Mouse (Mus musculus) Muller cell, postnatal 12 days (primary cell): Measurements from ENCODE around the gene Rbms3.
A peak's percentile ranks its signal among the peaks of the same experiment; 100 is the strongest.

Experiments
- DNase-seq: peaks from one replicate; pipeline ENCODE4 v3.0.0-alpha.2; 2015; ENCODE audit errors: inconsistent ontology term

Rbms3 gene

GRCm38 (mm10) chr9:116639597-116640301 lies 990.0 kb downstream of the Rbms3 start:
- DNase-seq = peak; percentile 33

DNA sequence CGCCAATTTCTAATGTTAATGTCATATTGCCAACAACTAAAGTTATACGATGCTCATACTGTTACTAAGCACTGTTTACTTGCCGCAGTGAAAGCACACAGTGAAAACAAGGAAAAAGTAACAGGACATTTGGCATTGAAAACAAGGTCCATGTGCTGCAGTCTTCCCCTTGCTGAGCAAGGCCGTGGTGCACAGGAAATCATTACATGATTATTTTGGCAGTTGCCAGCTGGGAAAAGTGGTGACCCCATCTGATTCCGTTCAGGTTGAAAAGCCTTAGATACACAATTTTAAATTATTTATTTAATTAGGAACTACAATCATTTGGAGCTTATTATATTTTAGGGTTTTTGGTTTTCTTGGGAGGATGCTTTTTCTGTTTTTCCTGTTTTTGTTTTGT lies 995.9 kb downstream of the Rbms3 start:
- no peak for DNase-seq

GRCm38 (mm10) chr9:116633075-116633474 lies 996.6 kb downstream of the Rbms3 start:
- no peak for DNase-seq

DNA sequence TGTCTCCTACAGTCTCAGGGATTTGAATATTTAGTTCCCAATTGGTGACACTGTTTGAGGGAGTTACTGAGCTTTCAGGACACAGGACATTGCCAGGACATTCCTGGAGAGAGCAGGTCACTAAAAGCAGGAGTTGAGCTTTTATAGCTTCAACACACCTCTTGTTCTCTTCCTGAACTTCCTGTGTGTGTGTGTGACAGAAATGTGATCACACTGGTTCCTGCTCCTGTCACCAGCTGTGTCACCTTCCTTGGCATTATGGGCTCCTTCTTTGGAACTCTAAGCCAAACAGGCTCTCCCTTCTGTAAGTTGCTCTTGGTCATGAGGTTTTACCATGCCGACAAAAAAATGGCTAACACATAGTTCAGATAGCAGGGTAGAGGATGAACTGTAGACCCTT lies 997.9 kb downstream of the Rbms3 start:
- DNase-seq = no peak

DNA sequence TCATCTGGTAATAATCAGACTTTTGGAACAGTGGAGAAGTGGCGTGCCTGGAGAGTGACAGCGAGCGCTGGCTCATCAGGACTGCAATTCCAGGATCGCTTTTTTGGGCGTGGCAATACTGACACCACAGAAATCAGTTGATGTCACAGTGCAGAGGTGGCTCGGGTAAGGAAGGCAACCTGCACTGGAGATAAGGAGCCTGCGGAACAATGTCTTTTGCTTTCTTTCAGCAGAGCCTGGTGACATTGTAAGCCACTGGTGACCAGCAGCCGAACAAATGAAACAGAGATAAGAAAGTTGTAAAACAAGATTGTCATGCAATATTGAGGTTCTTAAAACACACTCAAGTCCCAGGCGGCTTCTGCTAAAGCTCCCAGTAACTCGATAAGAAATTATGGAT lies 998.9 kb downstream of the Rbms3 start:
- no peak for DNase-seq

- DNase-seq = no peak
Observed at GRCm38 (mm10) chr9:116620434-116620833, 1009.3 kb downstream of the Rbms3 start.

DNA sequence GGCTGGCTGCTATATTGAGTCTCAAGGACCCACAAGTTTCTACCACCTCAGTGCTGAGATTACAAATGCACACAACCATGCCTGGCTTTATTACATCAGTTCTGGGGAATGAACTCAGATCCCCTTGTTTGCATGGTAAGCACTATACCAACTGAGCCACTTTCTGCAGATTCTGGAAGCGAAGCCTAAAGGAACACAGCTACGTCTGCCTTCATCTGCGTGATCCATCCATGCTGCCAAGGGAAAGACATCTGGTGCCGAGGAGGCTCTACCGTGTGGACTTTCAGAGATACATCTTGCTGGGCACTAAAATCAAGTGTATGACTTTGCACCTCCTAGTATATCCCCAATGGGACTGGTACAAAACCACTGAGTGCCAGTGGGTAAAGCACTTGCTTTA lies 1010.8 kb downstream of the Rbms3 start:
- DNase-seq = no peak

- no peak for DNase-seq
Observed at GRCm38 (mm10) chr9:116613276-116613675, 1016.4 kb downstream of the Rbms3 start.

GRCm38 (mm10) chr9:116596046-116596445 lies 1033.7 kb downstream of the Rbms3 start:
- DNase-seq = no peak

DNA sequence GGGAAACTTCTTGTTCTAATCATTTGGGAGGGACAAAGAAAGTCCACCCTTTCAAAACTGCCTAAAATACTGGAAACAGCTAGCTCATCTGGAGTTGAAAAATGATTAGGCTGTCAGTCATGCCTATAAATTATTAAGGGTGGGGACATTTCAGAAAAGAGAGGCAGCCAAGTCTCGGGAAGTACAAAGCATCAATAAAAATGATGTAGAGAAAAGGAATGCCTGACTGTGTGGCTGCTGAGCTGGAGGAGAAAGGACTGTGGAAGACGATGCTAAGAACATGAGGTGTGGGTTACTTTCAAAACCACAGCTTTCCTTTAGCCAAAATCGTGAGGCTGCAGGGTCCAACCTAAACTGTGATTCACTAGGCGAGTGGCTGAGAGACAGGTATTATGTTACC lies 1037.2 kb downstream of the Rbms3 start:
- peak; percentile 35 for DNase-seq

DNA sequence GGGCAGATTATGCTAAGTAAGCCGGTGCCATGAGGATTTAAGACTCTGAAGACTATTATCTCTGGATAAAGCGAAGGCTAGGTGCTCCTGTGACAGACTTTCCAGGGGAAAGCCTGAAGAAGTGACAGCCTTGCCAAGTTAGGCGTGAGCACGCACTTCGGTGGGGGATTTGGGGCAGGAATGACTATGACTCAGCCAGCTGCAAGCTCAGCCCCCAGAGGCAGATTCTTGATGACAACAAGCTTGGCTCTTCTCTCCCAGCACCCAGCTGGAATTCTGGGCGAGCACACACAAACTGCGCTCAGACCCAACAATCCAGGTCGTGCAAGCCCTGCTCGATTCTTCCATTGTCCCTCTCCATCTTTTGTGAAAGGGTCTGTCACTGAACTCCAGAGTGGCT lies 1038.6 kb downstream of the Rbms3 start:
- DNase-seq = peak; percentile 45

- DNase-seq = no peak
Observed at GRCm38 (mm10) chr9:116569680-116570079, 1060.0 kb downstream of the Rbms3 start.

DNA sequence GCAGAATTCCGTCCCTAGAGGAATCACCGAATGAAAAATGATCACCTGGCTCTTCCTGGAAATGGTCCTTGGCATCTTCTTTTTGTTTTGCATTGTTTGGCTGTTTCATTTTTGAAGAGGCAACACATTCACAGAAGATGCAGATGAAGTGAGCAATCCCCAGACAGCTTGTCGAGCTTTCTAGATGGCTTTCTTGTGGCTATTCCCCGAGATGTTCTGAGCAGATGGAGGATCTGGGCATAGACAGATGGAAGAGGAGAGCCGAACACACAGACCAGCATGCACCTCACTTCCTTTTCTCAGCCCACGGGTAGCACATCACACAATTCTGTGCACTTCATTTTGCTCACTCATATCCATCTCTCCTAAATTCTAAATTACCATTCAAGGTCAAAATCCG lies 1063.0 kb downstream of the Rbms3 start:
- no peak for DNase-seq

- DNase-seq = no peak
Observed at GRCm38 (mm10) chr9:116557781-116558180, 1071.9 kb downstream of the Rbms3 start.

DNA sequence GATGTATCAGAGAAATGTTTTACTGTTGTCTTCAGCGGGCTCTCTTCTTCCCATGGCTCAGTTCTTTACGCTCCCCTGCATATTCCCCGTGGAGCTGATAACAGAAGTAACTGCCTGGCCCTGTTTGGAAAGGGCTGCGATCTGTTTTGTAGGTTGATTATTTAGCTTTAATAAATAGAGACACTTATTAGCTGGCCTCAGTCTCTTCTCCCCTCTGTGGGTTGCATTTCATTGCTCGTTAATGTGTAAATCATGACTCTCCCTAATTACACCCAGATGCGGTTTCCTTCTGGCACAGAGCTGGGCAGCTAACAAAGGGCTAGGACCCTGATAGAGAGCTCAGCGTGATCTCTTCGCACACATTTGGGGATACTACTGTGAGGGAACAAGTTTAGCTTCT lies 1073.1 kb downstream of the Rbms3 start:
- DNase-seq = peak; percentile 61

- DNase-seq = no peak
Observed at GRCm38 (mm10) chr9:116553181-116553580, 1076.5 kb downstream of the Rbms3 start.

GRCm38 (mm10) chr9:116546156-116546555 lies 1083.6 kb downstream of the Rbms3 start:
- no peak for DNase-seq

- no peak for DNase-seq
Observed at GRCm38 (mm10) chr9:116542793-116543192, 1086.9 kb downstream of the Rbms3 start.

DNA sequence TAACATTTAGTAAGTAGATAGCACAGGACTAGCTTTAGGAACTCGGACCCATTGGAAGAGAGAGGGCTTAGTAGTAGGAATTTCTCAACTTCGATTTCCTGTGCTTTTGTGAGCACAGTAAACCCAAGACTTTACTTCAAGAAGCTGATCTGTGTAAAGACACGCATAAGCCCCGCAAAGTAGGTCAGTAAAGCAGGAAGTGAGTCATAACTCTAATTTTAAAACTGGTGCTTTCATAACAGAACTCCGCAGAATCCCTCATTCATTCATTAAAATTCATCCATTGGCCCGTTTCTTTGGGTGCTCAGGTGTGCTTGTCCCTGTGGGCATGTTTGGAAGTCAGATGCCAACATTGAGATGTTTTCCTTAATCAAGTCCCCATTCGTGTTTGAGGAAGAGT lies 1087.7 kb downstream of the Rbms3 start:
- DNase-seq = no peak

DNA sequence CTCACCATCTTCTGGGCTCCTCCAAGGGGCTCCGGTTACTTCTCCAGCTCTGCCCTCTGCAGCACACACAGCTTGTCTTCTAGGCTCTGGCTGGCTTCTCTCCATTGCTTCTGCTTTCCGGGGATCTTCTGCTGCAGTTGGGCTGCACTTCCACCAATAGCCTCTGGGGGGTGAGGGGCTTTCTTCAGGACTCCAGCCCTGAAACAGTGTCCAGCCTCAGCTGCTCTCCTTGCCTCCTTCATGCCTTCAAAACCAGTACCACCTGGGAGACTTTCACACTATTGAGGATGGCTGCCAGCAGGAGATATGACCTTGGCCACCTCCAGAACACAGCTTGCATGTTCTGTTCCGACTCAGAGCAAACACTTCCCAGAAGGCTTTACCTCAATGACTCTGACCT lies 1094.0 kb downstream of the Rbms3 start:
- DNase-seq = no peak

DNA sequence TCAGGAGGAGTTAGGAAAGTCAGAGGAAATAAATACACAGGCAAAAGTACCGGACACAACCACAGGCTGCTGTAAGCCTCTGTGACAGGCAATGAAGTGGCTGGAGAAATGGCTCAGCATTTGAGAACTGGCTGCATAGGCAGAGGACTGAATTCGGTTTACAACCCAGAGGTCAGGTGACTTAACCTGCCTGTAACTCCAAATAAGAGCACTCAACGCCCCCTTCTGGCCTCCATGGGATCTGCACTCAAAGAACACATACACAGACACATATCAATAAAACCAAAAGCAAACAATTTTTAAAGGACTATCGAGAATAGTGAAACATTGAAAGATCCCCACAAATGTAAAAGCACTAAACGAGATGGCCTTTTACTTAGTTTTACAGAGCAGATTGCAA lies 1096.3 kb downstream of the Rbms3 start:
- no peak for DNase-seq

- DNase-seq = no peak
Observed at GRCm38 (mm10) chr9:116531121-116531520, 1098.6 kb downstream of the Rbms3 start.

- peak; percentile 28 for DNase-seq
Observed at GRCm38 (mm10) chr9:116524386-116524785, 1105.3 kb downstream of the Rbms3 start.
